Mouse (Mus musculus) myocyte (in vitro differentiated cells): ENCODE data around the gene Sh3bp4. TPM values are rescaled to one million over a fixed set of nuclear protein-coding genes. Genes with fewer than 3 reads are reported as not detected.

Source experiments
- H3K27me3 ChIP-seq: one replicate; pipeline ENCODE4 v1.6.1; 2011; ENCODE audit not compliant: control insufficient read depth, insufficient read depth, insufficient read length
- H3K36me3 ChIP-seq: one replicate; pipeline ENCODE4 v1.6.1; 2011; ENCODE audit not compliant: control insufficient read depth, insufficient read depth
- H3K4me2 ChIP-seq: one replicate; pipeline ENCODE4 v1.6.1; 2011; ENCODE audit warnings: low read depth, control low read depth
- H3K4me3 ChIP-seq: one replicate; pipeline ENCODE4 v1.5.1; 2011; ENCODE audit warnings: mild to moderate bottlenecking, control low read depth, moderate library complexity
- H3K79me2 ChIP-seq: one replicate; pipeline ENCODE4 v1.6.1; 2011; ENCODE audit not compliant: control insufficient read depth, insufficient read depth
- H3ac ChIP-seq: one replicate; pipeline ENCODE4 v1.6.1; 2011; ENCODE audit not compliant: control insufficient read depth, insufficient read length
- CEBPB ChIP-seq: IDR thresholded peaks from 2 replicates; pipeline ENCODE4 v1.6.1; 2011; ENCODE audit warnings: mild to moderate bottlenecking, moderate library complexity; ENCODE audit not compliant: poor library complexity, insufficient read depth, severe bottlenecking
- E2F4 ChIP-seq: IDR thresholded peaks from one replicate; pipeline ENCODE4 v1.6.1; 2011; ENCODE audit warnings: mild to moderate bottlenecking, control low read depth, moderate library complexity; ENCODE audit not compliant: insufficient read depth
- MAX ChIP-seq: IDR thresholded peaks from one replicate; pipeline ENCODE4 v1.6.1; 2011; ENCODE audit warnings: low read depth, mild to moderate bottlenecking, control low read depth
- MYOD1 ChIP-seq, 3 experiments: IDR thresholded peaks; one replicate each; pipeline ENCODE4 v1.6.1; 2011; ENCODE audit warnings: control low read depth in 2 of 3, low read depth in 2 of 3, mild to moderate bottlenecking in 2 of 3, moderate library complexity in 1 of 3; ENCODE audit not compliant: insufficient read length in 2 of 3, control insufficient read depth in 1 of 3
- MYOG ChIP-seq, 3 experiments: IDR thresholded peaks; one replicate each; pipeline ENCODE4 v1.6.1; 2011; ENCODE audit warnings: control low read depth in 2 of 3, low read depth in 2 of 3, mild to moderate bottlenecking in 2 of 3; ENCODE audit not compliant: insufficient read length in 2 of 3, control insufficient read depth in 1 of 3, insufficient read depth in 1 of 3
- POLR2A ChIP-seq: IDR thresholded peaks from one replicate; pipeline ENCODE4 v1.6.1; 2011; ENCODE audit warnings: low read depth, mild to moderate bottlenecking, control low read depth, moderate library complexity; ENCODE audit not compliant: insufficient read length
- POLR2AphosphoS2 ChIP-seq: IDR thresholded peaks from one replicate; pipeline ENCODE4 v1.6.1; 2011; ENCODE audit warnings: low read depth, control low read depth; ENCODE audit not compliant: insufficient read length
- REST ChIP-seq: IDR thresholded peaks from one replicate; pipeline ENCODE4 v1.6.1; 2011; ENCODE audit warnings: mild to moderate bottlenecking, control low read depth, moderate library complexity; ENCODE audit not compliant: insufficient read depth, insufficient read length
- SRF ChIP-seq: IDR thresholded peaks from one replicate; pipeline ENCODE4 v1.6.1; 2011; ENCODE audit warnings: low read depth; ENCODE audit not compliant: control insufficient read depth, insufficient read length
- TCF12 ChIP-seq: IDR thresholded peaks from one replicate; pipeline ENCODE4 v1.6.1; 2011; ENCODE audit warnings: mild to moderate bottlenecking, control low read depth; ENCODE audit not compliant: poor library complexity, insufficient read depth, severe bottlenecking
- TCF3 ChIP-seq: IDR thresholded peaks from one replicate; pipeline ENCODE4 v1.6.1; 2011; ENCODE audit warnings: low read depth, control low read depth; ENCODE audit not compliant: insufficient read length
- USF1 ChIP-seq: IDR thresholded peaks from one replicate; pipeline ENCODE4 v1.6.1; 2011; ENCODE audit warnings: low read depth, mild to moderate bottlenecking, control low read depth, moderate library complexity
- polyA plus RNA-seq: library from polyadenylated mRNA; unstranded; fragments of >200 nt; fragmentation: generic; extraction: Trizol; gene quantifications from one replicate; pipeline ENCODE4 v1.2.1, GENCODE M21; 2012; ENCODE audit warnings: missing spikeins

The Sh3bp4 gene
- polyA plus RNA-seq, 1 experiment = 23.2 TPM

GRCm38 (mm10) chr1:89057430-89057829, 12.8 kb upstream of the Sh3bp4 start:
- no peaks in the 10 kb centered on the region for H3K36me3 ChIP-seq
- H3K27me3 ChIP-seq = no peaks in the 10 kb centered on the region
- no peaks in the 10 kb centered on the region for H3K79me2 ChIP-seq
- H3K4me3 ChIP-seq = no peak overlapping the region
- no peak for TF ChIP-seq E2F4
- no peak for TF ChIP-seq POLR2A
- TF ChIP-seq TCF3 = no peak
- no peak for TF ChIP-seq CEBPB
- no peak for TF ChIP-seq SRF
- H3ac ChIP-seq = no peak overlapping the region
- H3K4me2 ChIP-seq = no peak overlapping the region

GRCm38 (mm10) chr1:89058011-89058410, 12.2 kb upstream of the Sh3bp4 start:
- Histone ChIP-seq H3K4me3 (no peak overlapping the region), H3K4me2 (no peak overlapping the region), H3K79me2 (no peaks in the 10 kb centered on the region), H3ac (no peak overlapping the region), H3K27me3 (no peaks in the 10 kb centered on the region), H3K36me3 (no peaks in the 10 kb centered on the region)
- TF ChIP-seq POLR2AphosphoS2 (no peak), TCF12 (no peak), SRF (no peak), TCF3 (no peak), MYOD1 (IDR thresholded peaks at IDR 0.05; ENCODE audit: control insufficient read depth in 1 of 3, insufficient read length in 2 of 3, low read depth in 2 of 3) (no peak), REST (no peak), POLR2A (no peak), MAX (no peak), CEBPB (no peak), USF1 (no peak), E2F4 (no peak), MYOG (IDR thresholded peaks at IDR 0.05; ENCODE audit: control insufficient read depth in 1 of 3, insufficient read depth in 1 of 3, insufficient read length in 2 of 3, low read depth in 2 of 3) (no peak)

- TF ChIP-seq TCF3 (no peak), MYOG (IDR thresholded peaks at IDR 0.05; ENCODE audit: control insufficient read depth in 1 of 3, insufficient read depth in 1 of 3, insufficient read length in 2 of 3, low read depth in 2 of 3) (no peak), POLR2A (no peak), MAX (no peak), E2F4 (no peak), CEBPB (no peak)
- Histone ChIP-seq H3K4me3 (no peak overlapping the region), H3ac (no peak overlapping the region), H3K36me3 (no peaks in the 10 kb centered on the region), H3K79me2 (no peaks in the 10 kb centered on the region), H3K27me3 (no peaks in the 10 kb centered on the region), H3K4me2 (no peak overlapping the region)
Observed at GRCm38 (mm10) chr1:89062977-89063376, 7.2 kb upstream of the Sh3bp4 start.

GRCm38 (mm10) chr1:89063800-89064199, 6.4 kb upstream of the Sh3bp4 start:
- H3K4me2 ChIP-seq = no peak overlapping the region
- TF ChIP-seq TCF3 (peak; percentile 41), MAX (no peak), USF1 (no peak), POLR2AphosphoS2 (no peak), POLR2A (no peak), MYOG (IDR thresholded peaks at IDR 0.05; ENCODE audit: control insufficient read depth in 1 of 3, insufficient read depth in 1 of 3, insufficient read length in 2 of 3, low read depth in 2 of 3) (peak in 2 of 3 experiments; percentile 68 to 80), MYOD1 (IDR thresholded peaks at IDR 0.05; ENCODE audit: control insufficient read depth in 1 of 3, insufficient read length in 2 of 3, low read depth in 2 of 3) (peak in 2 of 3 experiments; percentile 55 to 75), REST (no peak), SRF (no peak), TCF12 (peak; percentile 68), E2F4 (no peak), CEBPB (no peak)

GRCm38 (mm10) chr1:89068812-89069211, 1.4 kb upstream of the Sh3bp4 start:
- peak overlapping the region; percentile 70 for H3K4me3 ChIP-seq
- H3ac ChIP-seq = no peak overlapping the region
- TF ChIP-seq MYOD1 (IDR thresholded peaks at IDR 0.05; ENCODE audit: control insufficient read depth in 1 of 3, insufficient read length in 2 of 3, low read depth in 2 of 3) = peak in 1 of 3 experiments; percentile 18
- no peak for TF ChIP-seq TCF3
- peak in 1 of 3 experiments; percentile 16 for TF ChIP-seq MYOG (IDR thresholded peaks at IDR 0.05; ENCODE audit: control insufficient read depth in 1 of 3, insufficient read depth in 1 of 3, insufficient read length in 2 of 3, low read depth in 2 of 3)
- peak overlapping the region; percentile 99 for H3K4me2 ChIP-seq
- H3K79me2 ChIP-seq = peaks cover 32% of the 10 kb centered on the region
- no peaks in the 10 kb centered on the region for H3K36me3 ChIP-seq
- no peaks in the 10 kb centered on the region for H3K27me3 ChIP-seq

More at GRCm38 (mm10) chr1:89063800-89064199, 6.4 kb upstream of the Sh3bp4 start:
- Histone ChIP-seq H3K79me2 (no peaks in the 10 kb centered on the region), H3K4me3 (no peak overlapping the region), H3K36me3 (no peaks in the 10 kb centered on the region), H3ac (no peak overlapping the region), H3K27me3 (no peaks in the 10 kb centered on the region)
